8 mouse cellular contexts compared by ENCODE assay signal in genomic region chr4:137164933-137165332, GRCm38 (mm10).
DNase-seq lines count a peak whose midpoint lies in the region; ATAC-seq and TF ChIP-seq lines count a peak whose summit lies in the region.

No protein-coding gene starts in this region.

- dilution Hi-C loops in CH12.LX (cut with MboI; ENCODE audit: extremely low pct_ligation_motif_present, extremely low pct_unique_long_range_greater_than_20kb, low sequenced_read_pairs) = no loop called here

- H3K9ac ChIP-seq in CH12.LX (ENCODE audit: insufficient read depth, low read depth) = no peak overlapping the region
- H3K9ac ChIP-seq in intestine, embryonic 15.5 days = peak overlapping the region; percentile 24
- H3K9ac ChIP-seq in lung, embryonic 14.5 days = no peak overlapping the region

- ATAC-seq in intestine, embryonic 15.5 days = peak; percentile 95
- peak; percentile 73 for ATAC-seq in lung, embryonic 14.5 days (ENCODE audit: insufficient read depth)

- H3K36me3 ChIP-seq in CH12.LX (replicated peaks in 1 of 2; ENCODE audit: control insufficient read depth in 1 of 2, insufficient read depth in 1 of 2, low read length in 1 of 2) = no peaks in the 10 kb centered on the region
- H3K36me3 ChIP-seq in intestine, embryonic 15.5 days = no peaks in the 10 kb centered on the region
- no peaks in the 10 kb centered on the region for H3K36me3 ChIP-seq in lung, embryonic 14.5 days (ENCODE audit: insufficient read depth)

- H3K9me3 ChIP-seq in CH12.LX (replicated peaks; ENCODE audit: low read length) = peaks cover 5% of the 10 kb centered on the region
- no peaks in the 10 kb centered on the region for H3K9me3 ChIP-seq in intestine, embryonic 15.5 days
- no peaks in the 10 kb centered on the region for H3K9me3 ChIP-seq in lung, embryonic 14.5 days (ENCODE audit: low read depth, low read length)

- no peak for TF ChIP-seq EP300 in CH12.LX (IDR thresholded peaks at IDR 0.05; ENCODE audit: low read length)

- H3K27ac ChIP-seq in CH12.LX (ENCODE audit: insufficient read depth, low read depth) = no peak overlapping the region
- no peak overlapping the region for H3K27ac ChIP-seq in intestine, embryonic 15.5 days
- peak overlapping the region; percentile 31 for H3K27ac ChIP-seq in lung, embryonic 14.5 days (ENCODE audit: low read depth)

- no peak for TF ChIP-seq CTCF in CH12.LX (conservative IDR thresholded peaks at IDR 0.05 in 1 of 2, IDR thresholded peaks at IDR 0.05 in 1 of 2; ENCODE audit: low read depth in 2 of 2, low read length in 2 of 2)
- no peak for TF ChIP-seq CTCF in lung, embryonic 14.5 days (IDR thresholded peaks at IDR 0.05; ENCODE audit: low read depth)

- DNase-seq in CH12.LX (ENCODE audit: extremely low read depth) = no peak
- DNase-seq in embryo, embryonic 10.5 days (ENCODE audit: low spot score) = peak; percentile 24
- DNase-seq in lung, embryonic 14.5 days = peak; percentile 75
- DNase-seq in ovary, postnatal 10 days (ENCODE audit: low spot score) = no peak
- DNase-seq in adrenal gland, adult 18-20 months (ENCODE audit: low spot score in 2 of 2) = no peak
- DNase-seq in spleen, adult 18-20 months = no peak
- DNase-seq in right cerebral cortex, postnatal 36 days (ENCODE audit: low spot score in 2 of 2) = no peak

- in situ Hi-C loops in CH12.LX (cut with MboI; ENCODE audit: low pct_ligation_motif_present, low pct_unique_long_range_greater_than_20kb, low sequenced_read_pairs) = no loop called here

- no peak for TF ChIP-seq RAD21 in CH12.LX (IDR thresholded peaks at IDR 0.05; ENCODE audit: low read depth, low read length)

- no peaks in the 10 kb centered on the region for H3K4me1 ChIP-seq in CH12.LX (ENCODE audit: control insufficient read depth in 1 of 2, insufficient read depth in 2 of 2)
- peaks cover 2% of the 10 kb centered on the region; the same call in 1 of the 2 replicates for H3K4me1 ChIP-seq in intestine, embryonic 15.5 days (replicated peaks)
- no peaks in the 10 kb centered on the region for H3K4me1 ChIP-seq in lung, embryonic 14.5 days (ENCODE audit: insufficient read depth)

- H3K27me3 ChIP-seq in CH12.LX (replicated peaks) = peaks cover 87% of the 10 kb centered on the region
- peaks cover 12% of the 10 kb centered on the region; the same call in 1 of the 2 replicates for H3K27me3 ChIP-seq in intestine, embryonic 15.5 days (replicated peaks)
- no peaks in the 10 kb centered on the region for H3K27me3 ChIP-seq in lung, embryonic 14.5 days (ENCODE audit: insufficient read depth, low read length)

- no peak overlapping the region for H3K4me3 ChIP-seq in CH12.LX (replicated peaks in 1 of 3; ENCODE audit: low read depth in 2 of 3, low read length in 2 of 3, poor library complexity in 1 of 3)
- peak overlapping the region; percentile 36 for H3K4me3 ChIP-seq in intestine, embryonic 15.5 days (replicated peaks)
- peak overlapping the region; percentile 3; the same call in 1 of the 2 replicates for H3K4me3 ChIP-seq in lung, embryonic 14.5 days (ENCODE audit: low read depth, low read length)

- 23% methylated on average over 9 of the region's 9 CpGs for WGBS in intestine, embryonic 15.5 days
- 29% methylated on average over 9 of the region's 9 CpGs for WGBS in lung, embryonic 14.5 days

- H3K4me2 ChIP-seq in CH12.LX (ENCODE audit: insufficient read depth, low read depth, poor library complexity, severe bottlenecking) = peak overlapping the region; percentile 74
- peak overlapping the region; percentile 63 for H3K4me2 ChIP-seq in intestine, embryonic 15.5 days (replicated peaks)
- H3K4me2 ChIP-seq in lung, embryonic 14.5 days = peak overlapping the region; percentile 57

- no peaks in the 10 kb centered on the region for H3K79me2 ChIP-seq in CH12.LX (replicated peaks; ENCODE audit: control insufficient read depth, extremely low read depth, insufficient read depth, poor library complexity, severe bottlenecking)

- no peak for TF ChIP-seq POLR2A in CH12.LX (IDR thresholded peaks at IDR 0.05; ENCODE audit: low read depth, low read length)

TF ChIP-seq in CH12.LX, 34 proteins besides CTCF, POLR2A, EP300 and RAD21:
- TF ChIP-seq CHD2 (IDR thresholded peaks at IDR 0.05; ENCODE audit: low read length) (no peak), E2F4 (IDR thresholded peaks at IDR 0.05; ENCODE audit: insufficient replicate concordance, low read depth, low read length) (no peak), PAX5 (IDR thresholded peaks at IDR 0.05; ENCODE audit: low read length) (no peak), JUND (conservative IDR thresholded peaks at IDR 0.05; ENCODE audit: low read depth, low read length) (no peak), NRF1 (IDR thresholded peaks at IDR 0.05; ENCODE audit: low read depth, low read length) (no peak), ZNF384 (IDR thresholded peaks at IDR 0.05; ENCODE audit: low read depth, low read length) (no peak), MYC (IDR thresholded peaks at IDR 0.05; ENCODE audit: low read depth, low read length) (no peak), TCF12 (IDR thresholded peaks at IDR 0.05; ENCODE audit: low read depth, low read length) (no peak)
TF ChIP-seq in CH12.LX: peak in this region for 0.

Comparison
In these comparisons a context has a peak if more than half of its experiments do, and no peak if none do; other contexts are left out.
1. DNase-seq: peak in embryo, embryonic 10.5 days (single experiment) and lung, embryonic 14.5 days (single experiment); none in CH12.LX (single experiment), ovary, postnatal 10 days (single experiment), adrenal gland, adult 18-20 months (0 of 2), spleen, adult 18-20 months (0 of 2) and right cerebral cortex, postnatal 36 days (0 of 2).
2. H3K4me3 ChIP-seq: peak in intestine, embryonic 15.5 days (single experiment) and lung, embryonic 14.5 days (single experiment); none in CH12.LX (0 of 3).
3. Peak in every context shown above with its lines, with median percentiles within 50 percentile points of each other: H3K4me2 ChIP-seq.